Mouse (Mus musculus) retina, postnatal 1 day (tissue): ENCODE measurements at regions not wholly inside any gene's neighbourhood (a gene's known extent, or its start where the extent isn't known, plus 50 kb on each side); places are given as distances from the start of the nearest gene placed in this dataset.

Experiments
- DNase-seq: peaks from one replicate; pipeline ENCODE4 v3.0.0-alpha.2; 2012

GRCm38 (mm10) chr10:120612351-120612750, 136.1 kb upstream of the Hmga2 start:
- DNase-seq, result no peak

GRCm38 (mm10) chr10:120610076-120610475, 133.8 kb upstream of the Hmga2 start:
- no peak for DNase-seq

DNA sequence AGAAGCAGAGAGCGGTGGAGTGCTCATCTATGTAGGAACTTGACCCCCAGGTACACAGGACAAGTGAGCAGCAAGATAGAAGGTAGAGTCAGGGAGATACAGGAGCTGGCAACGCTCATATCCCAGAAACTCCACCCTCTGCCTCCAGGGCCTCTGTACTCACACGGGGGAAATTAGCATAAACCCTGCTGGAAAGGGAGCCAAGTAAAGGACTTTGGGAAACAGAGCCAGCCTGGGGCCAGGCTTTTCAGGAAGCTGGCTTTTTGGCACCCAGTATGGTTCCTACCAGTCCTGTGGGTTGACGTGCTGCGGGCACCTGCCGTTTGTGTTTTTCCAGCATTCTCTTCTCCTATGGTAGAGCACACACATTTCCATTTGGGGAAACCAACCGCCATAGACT, 128.2 kb upstream of the Hmga2 start:
- no peak for DNase-seq

DNA sequence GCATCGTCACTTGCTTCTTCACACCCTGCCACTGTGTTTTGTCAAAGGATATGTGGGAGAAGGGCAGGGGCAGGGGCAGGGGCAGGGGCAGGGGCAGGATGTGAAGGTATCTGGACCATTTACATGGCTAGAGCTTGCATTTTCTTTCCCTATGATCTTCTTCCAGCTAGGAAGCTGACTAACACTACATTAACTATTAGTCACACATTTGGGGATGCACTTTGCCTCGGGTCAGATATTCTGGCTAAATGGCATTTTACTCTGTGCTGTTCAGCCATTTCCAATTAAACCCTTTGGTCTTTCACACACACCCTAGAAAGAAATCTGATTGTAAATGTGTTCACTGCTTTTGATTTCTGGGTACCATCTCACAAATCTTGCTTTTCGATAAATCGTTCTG, 126.9 kb upstream of the Hmga2 start:
- DNase-seq, result no peak

DNA sequence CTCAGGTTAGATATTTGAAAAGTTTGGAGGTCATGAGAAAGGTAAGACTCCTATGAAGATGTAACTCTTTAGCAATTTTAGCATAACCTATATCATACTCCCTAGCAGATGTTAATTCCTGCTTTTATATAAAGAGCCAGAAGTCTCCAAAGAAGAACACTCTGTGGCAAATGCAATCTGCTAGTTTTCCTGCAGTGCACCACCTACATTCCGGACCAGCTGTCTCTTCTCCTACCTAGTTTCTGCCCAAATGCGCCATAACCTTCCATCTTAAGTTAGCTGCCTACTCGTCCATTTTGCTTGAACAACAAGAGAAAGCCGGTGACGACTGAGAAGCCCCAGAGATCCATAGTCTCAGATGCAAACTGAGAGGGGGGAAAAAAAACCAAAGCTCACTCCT, 124.5 kb upstream of the Hmga2 start:
- DNase-seq, result no peak

DNA sequence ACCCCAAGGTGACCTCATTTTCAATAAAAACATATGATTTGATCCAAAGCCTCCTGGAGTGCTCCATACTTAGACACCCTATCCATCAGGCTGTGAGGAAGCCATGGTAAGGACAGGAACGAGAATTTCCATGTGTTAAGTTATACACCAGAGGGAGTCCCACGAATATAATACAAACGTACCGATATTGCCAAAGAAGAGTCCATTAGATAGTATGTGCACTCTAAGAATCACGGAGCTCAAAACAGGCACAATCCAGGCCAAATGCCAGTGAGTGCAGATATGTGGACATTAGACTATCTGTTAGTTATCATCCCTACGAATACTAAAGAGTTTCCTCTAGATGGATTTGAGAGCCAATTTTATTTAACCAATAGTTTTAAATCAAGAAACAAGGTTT, 123.3 kb upstream of the Hmga2 start:
- DNase-seq, result no peak

DNA sequence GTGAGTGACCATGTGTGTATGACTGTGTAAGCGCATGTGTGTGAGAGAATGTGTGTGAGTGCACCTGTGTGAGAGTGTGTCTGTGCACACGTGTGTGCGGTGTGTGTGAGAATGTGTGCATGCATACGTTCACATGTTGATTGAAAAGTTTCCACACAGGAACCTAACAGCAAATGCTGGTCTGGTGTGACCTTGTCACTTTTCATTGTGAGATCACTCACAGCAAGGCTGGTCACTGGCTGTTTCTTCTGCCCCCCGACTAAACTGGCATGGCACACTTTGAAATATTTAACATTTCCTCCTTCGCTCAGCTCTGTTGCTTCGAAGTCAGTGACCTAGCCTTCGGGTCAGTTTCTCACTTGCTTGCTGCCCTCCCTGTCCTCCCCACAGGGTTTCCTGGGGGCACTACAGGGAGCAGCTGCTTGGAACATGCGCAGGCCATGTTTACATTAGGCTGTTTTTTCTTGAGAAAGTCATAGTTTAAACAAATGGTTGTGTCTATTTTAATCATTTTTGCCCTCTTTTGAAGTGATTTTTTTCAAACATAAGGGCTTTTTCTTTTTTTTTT, 121.1 kb upstream of the Hmga2 start:
- no peak for DNase-seq

- no peak for DNase-seq
Measured at GRCm38 (mm10) chr10:120595145-120595544, 118.9 kb upstream of the Hmga2 start.

DNA sequence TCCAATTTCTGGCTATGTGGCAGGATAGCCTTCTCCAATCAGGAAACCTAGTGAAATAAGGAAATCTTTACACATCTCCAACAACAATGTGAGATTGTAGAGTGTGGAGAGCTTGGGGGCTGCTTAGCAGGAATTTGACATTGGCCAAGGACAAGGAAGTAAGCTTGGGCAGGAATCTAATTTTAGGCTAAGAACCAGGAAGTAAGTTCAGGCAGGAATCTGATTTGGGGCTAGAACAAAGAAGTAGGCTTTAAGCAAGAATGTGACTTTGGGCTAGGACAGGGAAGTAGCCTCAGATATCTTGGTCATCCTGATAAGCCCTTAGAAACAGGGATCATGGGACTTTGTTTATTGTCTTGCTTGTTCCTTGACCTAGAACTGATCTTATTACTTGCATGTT, 117.6 kb upstream of the Hmga2 start:
- DNase-seq, result no peak

GRCm38 (mm10) chr10:120589659-120590058, 113.4 kb upstream of the Hmga2 start:
- no peak for DNase-seq

DNA sequence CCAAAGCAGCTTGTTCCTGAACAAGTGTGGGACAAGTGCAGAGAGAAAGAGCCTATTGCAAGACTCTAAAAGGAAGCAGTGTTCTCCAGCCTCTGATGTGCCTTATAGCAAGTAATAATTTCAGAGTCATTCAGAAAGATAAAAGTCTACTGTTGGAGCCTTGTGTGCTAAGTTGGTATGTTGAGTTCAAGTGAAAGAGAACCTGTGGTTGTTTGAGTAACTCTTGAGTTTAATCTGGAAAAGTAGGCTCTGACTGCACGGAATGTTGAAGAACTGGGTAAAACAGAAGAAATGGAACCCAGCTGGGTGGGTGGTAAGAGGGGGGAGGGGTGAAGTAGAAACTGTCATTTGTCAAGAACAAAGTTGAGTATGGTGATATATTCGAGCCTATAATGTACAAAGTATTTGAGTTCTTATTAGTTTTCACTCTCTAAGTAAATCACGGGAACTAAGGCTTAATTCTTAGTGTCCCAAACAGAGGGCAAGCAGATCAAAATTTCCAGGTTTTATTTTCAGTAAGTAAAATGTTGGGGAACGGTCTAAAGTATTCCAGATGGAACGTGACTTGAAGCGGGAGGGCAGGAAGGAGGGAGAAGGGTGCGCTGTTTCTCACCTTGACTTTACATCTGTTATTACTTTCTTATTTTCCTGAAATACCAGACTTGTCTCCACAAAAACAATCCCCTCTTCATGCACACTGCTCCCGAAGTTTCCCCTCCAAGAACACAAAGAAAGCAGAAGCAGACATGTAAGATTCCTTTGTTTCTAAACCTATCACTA, 111.8 kb upstream of the Hmga2 start:
- no peak for DNase-seq

GRCm38 (mm10) chr10:120587179-120587578, 110.9 kb upstream of the Hmga2 start:
- DNase-seq, result peak; percentile 47

GRCm38 (mm10) chr10:120582497-120582896, 106.2 kb upstream of the Hmga2 start:
- no peak for DNase-seq

DNA sequence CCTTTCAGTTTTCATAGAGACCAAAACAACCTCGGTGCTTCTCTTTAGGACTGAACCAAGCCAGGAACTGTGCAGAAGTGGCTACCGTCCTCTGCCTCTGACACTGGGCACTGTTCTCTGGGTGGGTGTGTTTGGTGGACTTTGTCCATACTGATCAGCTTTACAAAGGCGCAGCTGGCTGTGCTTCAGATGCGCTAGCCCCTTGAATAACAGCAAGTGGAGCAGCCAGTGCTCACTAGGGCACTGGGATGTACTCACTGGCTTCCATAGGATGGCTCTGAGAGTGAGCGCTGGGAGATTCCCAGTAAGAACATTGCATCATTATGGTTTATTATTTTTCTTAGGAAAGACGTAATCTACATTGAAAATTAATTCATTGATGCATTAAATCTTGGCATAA, 105.3 kb upstream of the Hmga2 start:
- no peak for DNase-seq

DNA sequence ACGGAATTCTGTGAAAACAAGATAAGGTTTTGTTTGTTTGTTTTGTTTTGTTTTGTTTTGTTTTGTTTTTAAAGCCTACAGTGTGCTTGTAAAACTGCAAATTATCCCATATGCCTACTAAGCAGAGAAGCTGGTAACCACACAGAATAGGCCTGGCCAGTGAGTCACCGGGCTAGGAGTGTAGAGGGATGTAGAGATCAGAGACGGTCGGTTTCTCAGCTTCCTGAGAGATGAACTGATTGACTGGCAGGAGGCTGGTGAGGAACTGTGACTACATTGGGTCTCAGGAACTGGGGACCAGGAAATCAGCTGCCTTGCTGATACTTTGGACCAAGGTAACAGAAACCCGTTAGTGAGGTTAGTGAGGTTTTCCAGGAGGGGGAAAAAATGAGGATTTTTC, 100.6 kb upstream of the Hmga2 start:
- no peak for DNase-seq

DNA sequence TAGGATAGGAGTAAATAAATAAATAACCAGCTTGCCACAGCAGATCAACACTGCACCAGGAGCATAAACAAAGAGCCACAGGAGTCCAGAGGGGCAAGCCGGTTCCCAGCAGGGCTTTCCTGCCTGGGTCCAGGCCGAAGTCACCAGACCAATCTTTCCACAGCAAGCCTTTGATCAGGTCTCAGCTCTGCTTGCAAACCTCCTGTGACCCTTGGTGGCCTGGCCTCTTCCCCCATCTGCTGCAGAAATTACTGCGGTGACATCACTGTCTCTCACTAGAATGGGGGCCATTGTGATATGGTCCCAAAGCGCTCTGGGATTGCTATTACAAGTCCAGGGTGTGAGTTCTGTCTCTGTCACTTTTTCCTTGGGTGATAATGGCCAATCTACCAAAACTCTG, 99.9 kb upstream of the Hmga2 start:
- DNase-seq, result peak; percentile 40

DNA sequence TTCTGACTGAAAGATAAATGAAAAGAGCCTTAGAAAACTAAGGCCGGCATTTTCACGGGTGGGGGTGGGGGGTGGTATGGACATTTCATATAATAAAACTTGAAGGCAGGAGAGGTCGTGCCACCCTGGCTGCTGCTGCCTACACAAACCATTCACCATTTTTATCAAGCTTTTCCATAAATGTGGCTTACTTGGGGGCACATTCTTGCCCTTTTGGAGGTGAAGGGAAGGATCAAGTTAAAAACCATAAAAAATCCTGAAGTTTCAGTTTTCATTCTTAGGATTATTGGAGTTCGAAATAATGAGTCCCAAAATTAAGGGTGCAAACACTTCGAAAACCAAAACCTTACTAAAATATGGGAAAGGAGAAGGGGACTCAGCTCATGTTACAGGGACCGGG, 95.1 kb upstream of the Hmga2 start:
- no peak for DNase-seq

DNA sequence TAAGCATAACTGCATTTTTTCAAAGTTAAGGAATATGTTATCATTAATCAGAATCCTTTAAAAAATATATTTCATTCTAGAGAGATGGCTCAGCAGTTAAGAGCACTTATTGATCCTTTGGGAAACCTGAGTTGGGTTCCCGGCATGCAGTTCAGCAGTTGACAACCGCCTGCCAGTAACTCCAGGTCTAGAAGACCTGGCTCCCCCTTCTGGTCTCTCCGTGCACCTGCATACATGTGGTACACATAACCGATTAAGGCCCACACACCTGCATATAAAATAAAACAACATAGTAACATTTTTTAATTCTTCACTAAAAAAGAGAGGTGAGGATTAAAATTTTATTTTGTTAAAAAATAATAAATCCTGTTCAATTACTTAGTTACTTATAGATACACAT, 89.7 kb upstream of the Hmga2 start:
- DNase-seq, result no peak

DNA sequence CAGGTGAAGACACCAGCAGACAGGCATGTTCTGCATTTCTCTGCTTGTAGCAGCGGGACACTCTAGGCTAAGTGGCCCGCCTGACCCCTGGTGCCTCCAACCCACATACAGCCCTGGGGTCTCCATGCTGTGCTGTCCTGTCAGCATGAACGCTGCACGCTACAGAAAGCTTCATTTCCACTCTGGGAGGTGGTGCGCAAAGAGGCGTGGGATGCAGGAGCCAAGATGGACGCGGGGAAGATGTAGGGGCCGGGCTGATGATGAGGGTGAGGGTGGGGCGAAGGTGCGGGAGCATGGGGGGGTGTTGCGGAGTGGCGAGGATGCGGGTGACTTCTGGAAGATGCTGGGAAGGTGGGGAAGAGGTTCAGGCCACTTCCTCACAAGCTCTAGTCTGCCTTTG, 88.6 kb upstream of the Hmga2 start:
- peak; percentile 34 for DNase-seq

DNA sequence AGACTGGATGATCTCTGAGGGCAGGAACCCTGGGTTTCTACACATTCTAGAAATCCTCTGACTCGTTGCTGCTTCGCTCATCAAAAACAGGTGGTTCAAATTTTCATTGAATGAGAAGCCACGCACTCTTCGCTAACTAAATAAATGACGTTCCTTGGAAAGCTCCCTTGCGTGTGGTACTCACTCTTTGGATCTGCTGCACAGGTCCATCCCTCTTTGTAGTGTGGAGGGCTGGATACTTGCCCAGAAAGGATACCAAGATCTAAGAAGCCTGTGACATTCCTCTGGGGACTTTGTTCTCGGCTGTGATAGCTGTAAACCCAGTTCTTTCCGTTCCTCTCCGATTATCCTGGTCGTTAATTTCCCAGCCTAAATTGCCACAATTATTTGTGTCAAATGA, 87.7 kb upstream of the Hmga2 start:
- peak; percentile 48 for DNase-seq

DNA sequence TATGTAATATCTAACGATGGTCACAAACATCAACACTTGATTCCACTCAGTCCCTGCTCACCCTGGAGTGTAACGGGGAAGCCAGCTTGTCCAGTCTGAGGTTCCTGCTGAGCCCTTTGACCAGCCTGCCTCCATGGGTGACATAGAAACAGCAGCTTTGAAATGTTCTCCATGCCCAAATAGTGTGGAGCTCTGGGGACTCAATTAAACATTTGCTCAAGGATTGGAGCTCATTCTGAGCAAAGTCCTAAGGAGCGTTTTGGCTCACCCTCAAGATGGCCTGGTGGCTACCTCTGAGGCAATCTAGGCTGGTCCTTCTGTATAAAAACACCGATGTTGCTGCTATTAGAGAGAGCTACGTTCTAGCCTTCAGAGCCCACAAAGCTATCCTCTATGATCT, 85.6 kb upstream of the Hmga2 start:
- DNase-seq, result no peak

DNA sequence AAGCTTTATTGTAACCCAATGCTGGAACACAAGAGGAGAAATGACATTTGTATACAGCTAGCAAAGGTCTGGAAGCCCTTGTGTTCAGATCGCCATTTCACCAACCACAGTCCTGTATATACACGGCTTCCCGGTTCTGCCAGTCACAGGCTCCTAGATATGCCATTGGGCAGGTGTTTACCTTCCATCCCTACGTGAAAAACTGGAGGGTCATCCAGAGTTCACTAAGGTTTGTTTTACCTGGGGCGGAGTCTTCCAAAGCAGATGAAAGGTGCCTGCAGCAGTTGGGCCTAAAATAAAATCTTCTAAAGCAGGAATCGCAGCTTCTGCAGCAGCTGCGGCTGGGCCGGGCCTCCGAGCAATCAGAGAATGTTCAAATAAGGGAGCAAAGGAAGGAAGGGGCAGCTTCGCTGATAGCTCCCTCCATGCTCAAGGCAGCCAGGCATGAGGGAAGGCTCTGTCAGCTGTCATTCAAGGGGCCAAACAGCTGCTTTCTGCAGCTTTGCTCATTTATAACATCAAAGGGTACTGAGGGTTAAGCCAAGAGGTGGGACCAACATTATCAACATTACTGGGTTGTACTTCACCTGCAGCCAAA, 81.7 kb upstream of the Hmga2 start:
- DNase-seq, result no peak

- no peak for DNase-seq
Measured at GRCm38 (mm10) chr10:120556116-120556515, 79.8 kb upstream of the Hmga2 start.

DNA sequence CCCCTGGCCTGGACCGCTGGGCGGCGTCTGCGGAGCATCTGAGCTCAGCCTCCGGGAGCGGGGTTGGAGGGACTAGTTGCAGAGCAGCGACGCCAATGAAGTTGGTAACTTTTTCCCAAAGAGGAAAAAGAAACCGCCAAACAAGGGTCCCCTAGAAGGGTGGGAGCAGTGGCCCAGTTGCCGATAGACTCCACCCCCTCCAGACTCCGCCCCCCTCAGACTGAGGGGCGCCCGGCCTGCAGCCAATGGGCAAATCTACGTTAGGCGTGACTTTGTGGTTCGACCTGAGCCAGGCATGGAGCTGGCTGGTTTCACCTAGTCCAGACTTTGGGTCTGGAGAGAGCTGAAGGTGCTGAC, 76.8 kb upstream of the Hmga2 start:
- peak; percentile 73 for DNase-seq
